In the genomic region with DNA sequence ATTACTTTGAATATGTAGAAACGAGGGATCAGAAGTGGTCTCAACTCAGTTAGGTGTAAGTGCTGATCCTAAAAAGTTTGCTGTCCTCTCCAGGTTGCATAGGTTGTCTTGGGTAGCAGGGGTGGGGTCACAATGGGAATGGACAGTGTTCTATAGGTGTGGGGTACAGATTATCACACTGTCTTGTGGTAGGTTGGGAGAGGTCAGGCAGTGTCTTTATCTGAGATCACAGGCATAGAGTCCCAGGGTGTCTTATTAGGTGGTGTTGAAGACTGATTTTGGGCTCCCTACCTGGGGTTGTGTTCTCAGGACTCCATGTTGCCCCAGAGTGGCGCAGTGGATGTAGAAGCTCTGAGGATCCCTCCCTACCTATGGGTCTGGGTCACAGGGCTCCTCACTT, we compare ENCODE assay signal across 20 mouse cellular contexts.
"Had no signal": no experiment of that assay in that cellular context is flagged by ENCODE, and none has a peak within 500 bp of the region (broad histone marks: within the 10 kb centered on the region; RNA-seq: fewer than 3 reads in every experiment).

No protein-coding gene starts in this region.

- H3K4me3 ChIP-seq: liver, embryonic 15.5 days; megakaryocyte, embryonic 14.5 days; midbrain, embryonic 10.5 days; midbrain, embryonic 12.5 days; myocyte; neural tube, embryonic 13.5 days had no signal

- H3K4me1 ChIP-seq: liver, embryonic 15.5 days; megakaryocyte, embryonic 14.5 days; midbrain, embryonic 10.5 days; midbrain, embryonic 12.5 days; neural tube, embryonic 13.5 days had no signal

- H3K9ac ChIP-seq: liver, embryonic 15.5 days; lung, embryonic 14.5 days; midbrain, embryonic 12.5 days; neural tube, embryonic 13.5 days had no signal

- H3K27ac ChIP-seq: liver, embryonic 15.5 days; midbrain, embryonic 10.5 days; midbrain, embryonic 12.5 days; neural tube, embryonic 13.5 days had no signal

- DNase-seq: lung, adult 18-20 months; lung, embryonic 14.5 days; lung, postnatal 10 days; lung, postnatal 4 days; midbrain, embryonic 14.5 days; retina, postnatal 1 day; right cerebral cortex, adult 18-20 months; right cerebral cortex, postnatal 25 days; right cerebral cortex, postnatal 4 days; spleen, adult 18-20 months; thymus, adult 18-20 months; thymus, postnatal 14 days; thymus, postnatal 36 days had no signal

- ATAC-seq: midbrain, embryonic 16.5 days had no signal

- H3K27me3 ChIP-seq: liver, embryonic 15.5 days; megakaryocyte, embryonic 14.5 days; midbrain, embryonic 12.5 days; neural tube, embryonic 13.5 days had no signal

- H3K9me3 ChIP-seq: liver, embryonic 15.5 days; megakaryocyte, embryonic 14.5 days; midbrain, embryonic 10.5 days; midbrain, embryonic 12.5 days; neural tube, embryonic 13.5 days had no signal

- H3K4me2 ChIP-seq: liver, embryonic 15.5 days; lung, embryonic 14.5 days; midbrain, embryonic 12.5 days; neural tube, embryonic 13.5 days had no signal
